Mouse (Mus musculus) hindbrain, postnatal 0 days (tissue): Measurements from ENCODE around the gene Cdh11. TPM values are rescaled to one million over a fixed set of nuclear protein-coding genes. Genes with fewer than 3 reads are reported as not detected.

Source experiments
- ATAC-seq: fragments of 200-750 bp; cut with Nextera tagmentation; 2 replicates; pipeline ENCODE4 v1.8.0; 2017; ENCODE audit warnings: mild to moderate bottlenecking, moderate TSS enrichment, moderate library complexity
- DNase-seq: peaks from one replicate; pipeline ENCODE4 v3.0.0-alpha.2; 2015; ENCODE audit warnings: low spot score
- H3K27ac ChIP-seq: fragments of 300-500 bp; sonication (generic); 2 replicates; pipeline ENCODE4 v1.5.1; 2014; ENCODE audit warnings: mild to moderate bottlenecking
- H3K27me3 ChIP-seq: fragments of 300-500 bp; sonication (generic); 2 replicates; pipeline ENCODE4 v1.6.1; 2014; ENCODE audit warnings: low read length, mixed read lengths; ENCODE audit not compliant: insufficient read depth
- H3K36me3 ChIP-seq: fragments of 300-500 bp; sonication (generic); 2 replicates; pipeline ENCODE4 v1.6.1; 2014; ENCODE audit warnings: low read length, mixed read lengths; ENCODE audit not compliant: insufficient read depth
- H3K4me1 ChIP-seq: fragments of 300-500 bp; sonication (generic); 2 replicates; pipeline ENCODE4 v1.6.1; 2014; ENCODE audit warnings: antibody characterized with exemption, low read length, mixed read lengths; ENCODE audit not compliant: insufficient read depth
- H3K4me2 ChIP-seq: fragments of 300-500 bp; sonication (generic); 2 replicates; pipeline ENCODE4 v1.6.1; 2014; ENCODE audit warnings: low read depth, mild to moderate bottlenecking, low read length, moderate library complexity, mixed read lengths
- H3K4me3 ChIP-seq: fragments of 300-500 bp; sonication (generic); 2 replicates; pipeline ENCODE4 v1.5.1; 2014; ENCODE audit warnings: low read length
- H3K9ac ChIP-seq: fragments of 300-500 bp; sonication (generic); replicated peaks from 2 replicates; pipeline ENCODE4 v1.6.1; 2014; ENCODE audit warnings: mild to moderate bottlenecking, low read length, moderate library complexity, mixed read lengths
- H3K9me3 ChIP-seq: fragments of 300-500 bp; sonication (generic); 2 replicates; pipeline ENCODE4 v1.6.1; 2016; ENCODE audit warnings: low read length, mixed read lengths
- CTCF ChIP-seq: IDR thresholded peaks from 2 replicates; pipeline ENCODE4 v1.5.1; 2016; ENCODE audit warnings: antibody characterized with exemption, control low read depth, low read depth
- WGBS: fragments of 180-500 bp; shearing (Covaris S2); extraction: QIAGEN DNeasy Blood & Tissue Kit; methylation state at CpG from one replicate; pipeline ENCODE4 v1.1.7; 2014; 5-methylcytosine and 5-hydroxymethylcytosine counted together
- polyA plus RNA-seq: library from polyadenylated mRNA; unstranded; fragments of >200 nt; fragmentation: Nextera tagmentation; extraction: Ambion mirVana; gene quantifications from 2 replicates; pipeline ENCODE4 v1.2.1, GENCODE M21; 2015
- total RNA-seq: library from RNA; depleted of rRNA; stranded (reverse); fragments of >200 nt; gene quantifications from 2 replicates; pipeline ENCODE4 v1.2.3, GENCODE M21; 2014; rRNA removed

Cdh11 gene
- total RNA-seq (54.1 and 55.7 TPM in 2 replicates), polyA plus RNA-seq (28.2 and 30.5 TPM in 2 replicates)

GRCm38 (mm10) chr8:102785592-102786416 lies at the start of gene Cdh11:
TSS of gene Cdh11 (minus strand) at chr8:102785642.
- Histone ChIP-seq H3K27me3 (no peaks in the 10 kb centered on the region), H3K9me3 (no peaks in the 10 kb centered on the region), H3K36me3 (no peaks in the 10 kb centered on the region), H3K4me2 (peak within 1 kb of the TSS; percentile 80), H3K4me1 (peaks cover 7% of the 10 kb centered on the region; the same call in 1 of the 2 replicates), H3K9ac (peak within 1 kb of the TSS; percentile 82), H3K4me3 (peak within 1 kb of the TSS; percentile 82), H3K27ac (peak within 1 kb of the TSS; percentile 90)
- ATAC-seq (peak; percentile 13), DNase-seq (peak; percentile 51)
- no peak for TF ChIP-seq CTCF
- 3% methylated on average over 23 of the region's 23 CpGs for WGBS

GRCm38 (mm10) chr8:102813959-102814358 lies 28.5 kb upstream of the Cdh11 start:
- no peak for TF ChIP-seq CTCF
- WGBS = 50% methylated on average over 5 of the region's 5 CpGs
- no peaks in the 10 kb centered on the region for H3K36me3 ChIP-seq
- H3K27ac ChIP-seq = no peak overlapping the region
- no peak overlapping the region for H3K4me3 ChIP-seq
- H3K9ac ChIP-seq = no peak overlapping the region
- no peaks in the 10 kb centered on the region for H3K4me1 ChIP-seq
- H3K9me3 ChIP-seq = no peaks in the 10 kb centered on the region
- DNase-seq = no peak
- no peak overlapping the region for H3K4me2 ChIP-seq
- no peak for ATAC-seq
- H3K27me3 ChIP-seq = no peaks in the 10 kb centered on the region

GRCm38 (mm10) chr8:102790303-102790702 lies 4.9 kb upstream of the Cdh11 start:
- WGBS = 17% methylated on average over 4 of the region's 4 CpGs
- Histone ChIP-seq H3K9me3 (no peaks in the 10 kb centered on the region), H3K4me2 (no peak overlapping the region), H3K4me1 (peaks cover 7% of the 10 kb centered on the region; the same call in 1 of the 2 replicates), H3K9ac (no peak overlapping the region), H3K36me3 (no peaks in the 10 kb centered on the region), H3K4me3 (no peak overlapping the region), H3K27me3 (no peaks in the 10 kb centered on the region), H3K27ac (no peak overlapping the region)
- ATAC-seq = no peak
- DNase-seq = peak; percentile 80
- TF ChIP-seq CTCF = peak; percentile 84

DNA sequence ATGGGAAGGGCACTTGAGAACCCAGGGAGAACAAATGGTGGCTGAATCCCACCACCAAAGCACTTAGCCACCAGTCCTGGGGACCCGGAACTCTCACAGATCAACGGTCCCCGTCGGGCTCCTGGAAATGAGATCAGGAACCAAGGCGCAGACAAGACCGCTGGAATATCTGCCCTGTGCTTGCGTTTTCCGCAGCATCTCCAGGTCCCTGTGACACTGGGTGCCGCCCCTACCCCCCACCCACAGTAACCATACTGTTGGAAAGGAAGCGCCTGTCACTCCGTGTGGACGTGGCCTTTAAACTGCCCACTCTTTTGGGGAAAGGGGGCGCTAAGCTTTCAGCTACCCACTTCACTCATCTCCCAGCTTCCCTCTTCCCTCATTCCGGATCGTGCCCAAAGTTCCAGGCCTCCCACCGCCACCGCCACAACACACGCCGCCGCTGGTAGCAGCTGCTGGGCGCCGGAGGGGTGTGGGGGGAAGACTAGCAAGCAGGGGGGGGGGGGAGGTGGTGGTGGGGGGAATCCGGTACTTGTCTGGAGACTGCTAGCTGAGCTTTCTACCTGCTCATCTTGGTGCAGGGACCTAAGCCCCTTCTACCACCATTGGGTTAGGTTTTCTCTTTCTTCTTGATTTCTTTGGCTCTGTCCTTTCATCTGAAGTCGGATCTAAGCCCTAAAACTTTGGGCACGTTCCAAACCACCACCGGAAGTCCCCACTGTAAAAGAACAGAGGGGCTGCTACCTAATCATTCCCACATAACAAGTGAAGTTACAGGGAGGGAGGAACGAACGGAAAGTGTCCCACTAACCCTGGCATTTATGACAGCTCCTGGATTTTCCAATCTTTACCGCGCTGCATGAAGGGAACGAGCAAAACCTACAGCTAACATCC lies 1.3 kb upstream of the Cdh11 start:
- Histone ChIP-seq H3K36me3 (no peaks in the 10 kb centered on the region), H3K9ac (peak overlapping the region; percentile 43), H3K27ac (peak overlapping the region; percentile 51; the same call in 1 of the 2 replicates), H3K4me3 (peak overlapping the region; percentile 82), H3K27me3 (no peaks in the 10 kb centered on the region), H3K4me1 (peaks cover 7% of the 10 kb centered on the region; the same call in 1 of the 2 replicates), H3K9me3 (no peaks in the 10 kb centered on the region), H3K4me2 (peak overlapping the region; percentile 80)
- ATAC-seq (no peak), DNase-seq (peak; percentile 54)
- WGBS = 4% methylated on average over 30 of the region's 31 CpGs
- peak; percentile 31; the same call in 1 of the 2 replicates for TF ChIP-seq CTCF

GRCm38 (mm10) chr8:102784835-102785455 lies 497 bp downstream of the Cdh11 start:
- H3K27ac ChIP-seq = peak overlapping the region; percentile 90
- peak; percentile 22; the same call in 1 of the 2 replicates for TF ChIP-seq CTCF
- no peaks in the 10 kb centered on the region for H3K9me3 ChIP-seq
- peak; percentile 83 for ATAC-seq
- peaks cover 7% of the 10 kb centered on the region; the same call in 1 of the 2 replicates for H3K4me1 ChIP-seq
- WGBS = 0% methylated on average over 37 of the region's 55 CpGs
- no peaks in the 10 kb centered on the region for H3K36me3 ChIP-seq
- H3K27me3 ChIP-seq = no peaks in the 10 kb centered on the region
- H3K9ac ChIP-seq = peak overlapping the region; percentile 82
- H3K4me2 ChIP-seq = peak overlapping the region; percentile 80
- peak; percentile 88 for DNase-seq
- H3K4me3 ChIP-seq = peak overlapping the region; percentile 82
